Mouse (Mus musculus) natural killer cell, adult 2 months (primary cell): Measurements from ENCODE around the gene Fibin.

Source experiments
- DNase-seq, 2 experiments: peaks; one replicate each; pipeline ENCODE4 v3.0.0; 2022; ENCODE audit warnings: low spot score in 2 of 2

Gene Fibin

DNA sequence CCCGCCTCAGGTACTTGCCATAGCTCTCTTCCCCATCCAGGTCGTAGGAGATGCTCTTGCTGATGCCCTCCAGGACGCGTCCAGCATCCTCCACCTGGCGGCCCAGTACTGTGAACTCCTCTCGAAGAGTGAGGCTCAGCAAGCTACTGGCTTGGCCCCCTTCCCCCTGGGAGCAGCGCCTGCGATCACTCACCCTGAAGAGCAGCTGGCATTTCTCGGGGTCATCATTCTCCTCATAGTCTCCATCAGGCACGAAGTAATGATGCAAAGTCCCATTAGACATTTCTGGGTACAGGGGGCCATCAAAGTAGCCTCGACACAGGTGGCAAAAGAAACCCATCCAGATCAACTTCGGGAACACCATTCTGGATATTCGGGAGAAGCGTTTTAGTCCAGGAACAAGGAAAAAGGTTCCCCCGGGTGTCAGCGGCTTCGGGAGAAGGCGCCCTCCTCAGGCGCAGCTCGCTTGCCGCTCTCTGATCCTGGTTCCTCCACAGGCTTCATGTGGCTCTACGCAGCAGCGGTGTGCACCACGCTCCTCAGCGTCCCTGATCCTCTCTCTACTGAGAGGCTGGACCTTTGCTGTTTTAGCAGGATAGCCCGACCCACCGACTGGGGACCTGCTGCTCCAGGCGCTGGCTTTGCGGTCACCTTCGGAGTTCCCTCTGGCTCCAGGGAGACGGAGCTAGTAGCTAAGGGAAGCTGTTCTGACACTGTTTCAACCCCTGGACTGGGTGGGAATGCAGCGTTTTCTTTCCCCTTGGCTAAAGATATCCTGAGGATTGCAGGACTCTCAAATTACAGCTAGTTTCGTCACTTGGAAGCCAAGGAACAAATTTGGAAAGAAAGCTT lies at the start of gene Fibin:
Gene Fibin, minus strand, starts transcription at position 752 of the 852 bp plus-strand sequence.
- no peak for DNase-seq

DNA sequence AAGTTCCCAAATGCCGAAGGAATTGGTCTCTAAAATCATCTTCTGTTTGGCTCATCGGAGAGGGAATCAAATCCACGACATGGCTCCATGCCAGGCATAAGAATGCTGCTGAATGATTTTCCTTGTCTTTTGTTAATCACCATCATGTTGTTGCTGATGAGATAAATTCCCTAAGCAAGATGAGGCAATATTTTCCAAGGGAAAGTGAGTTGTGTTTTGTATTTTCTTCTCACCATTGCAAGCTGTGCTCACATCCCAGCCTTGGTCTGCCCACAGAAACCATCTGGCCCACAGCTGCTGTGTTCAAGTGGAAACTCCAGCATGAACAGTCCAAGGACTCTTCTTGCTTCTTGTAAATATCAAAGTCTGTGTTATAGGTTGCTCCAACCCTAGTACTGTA lies 48.4 kb upstream of the Fibin start:
- DNase-seq: no peak

DNA sequence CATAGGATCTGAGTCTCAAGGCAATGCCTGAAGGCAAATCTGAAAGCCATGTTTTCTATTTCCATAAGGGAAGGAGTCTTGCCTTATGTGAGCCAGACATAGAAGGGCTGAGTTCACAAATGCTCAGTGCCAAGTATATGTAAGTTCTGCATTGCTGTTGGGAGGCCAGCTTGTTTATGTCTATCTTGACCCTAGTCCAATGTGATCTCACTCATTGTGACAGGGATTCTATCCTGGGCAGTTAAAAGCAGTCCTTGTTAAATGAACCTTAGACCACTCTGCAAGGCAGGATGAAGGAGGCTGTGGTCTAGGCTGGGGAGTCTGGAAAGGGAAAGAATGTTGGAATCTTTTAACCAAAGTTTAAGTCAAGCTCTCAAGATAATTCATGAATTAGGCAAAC lies 45.8 kb upstream of the Fibin start:
- DNase-seq: no peak

DNA sequence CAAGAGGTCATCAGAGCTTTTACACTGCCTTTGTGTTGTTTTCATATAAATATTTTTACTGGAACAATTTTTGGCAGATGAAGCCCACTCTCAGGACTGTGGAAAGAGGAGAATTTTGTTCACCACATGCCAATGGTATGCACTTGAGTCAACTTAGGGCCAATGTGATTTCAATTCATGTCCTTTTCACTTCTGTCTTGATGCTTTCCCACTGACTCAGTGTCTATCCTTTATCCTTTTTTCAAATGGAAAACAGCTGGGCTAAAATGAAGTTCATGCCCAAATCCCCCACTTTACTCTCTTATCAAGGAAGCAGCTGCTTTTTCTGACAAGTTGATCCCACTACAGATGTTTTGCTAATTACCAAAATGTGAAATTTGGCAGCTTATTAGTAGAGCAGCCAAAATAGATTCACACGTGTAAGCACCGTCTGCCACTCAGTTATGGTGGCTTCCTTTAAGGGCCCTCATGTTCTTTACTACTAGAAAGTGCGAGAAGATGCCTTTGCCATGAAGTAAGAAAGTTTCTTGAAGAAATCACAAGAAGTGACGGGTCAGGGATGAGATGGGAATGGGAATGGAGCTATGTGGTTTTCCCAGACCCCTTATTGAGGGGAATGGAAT lies 29.8 kb upstream of the Fibin start:
- DNase-seq: no peak

DNA sequence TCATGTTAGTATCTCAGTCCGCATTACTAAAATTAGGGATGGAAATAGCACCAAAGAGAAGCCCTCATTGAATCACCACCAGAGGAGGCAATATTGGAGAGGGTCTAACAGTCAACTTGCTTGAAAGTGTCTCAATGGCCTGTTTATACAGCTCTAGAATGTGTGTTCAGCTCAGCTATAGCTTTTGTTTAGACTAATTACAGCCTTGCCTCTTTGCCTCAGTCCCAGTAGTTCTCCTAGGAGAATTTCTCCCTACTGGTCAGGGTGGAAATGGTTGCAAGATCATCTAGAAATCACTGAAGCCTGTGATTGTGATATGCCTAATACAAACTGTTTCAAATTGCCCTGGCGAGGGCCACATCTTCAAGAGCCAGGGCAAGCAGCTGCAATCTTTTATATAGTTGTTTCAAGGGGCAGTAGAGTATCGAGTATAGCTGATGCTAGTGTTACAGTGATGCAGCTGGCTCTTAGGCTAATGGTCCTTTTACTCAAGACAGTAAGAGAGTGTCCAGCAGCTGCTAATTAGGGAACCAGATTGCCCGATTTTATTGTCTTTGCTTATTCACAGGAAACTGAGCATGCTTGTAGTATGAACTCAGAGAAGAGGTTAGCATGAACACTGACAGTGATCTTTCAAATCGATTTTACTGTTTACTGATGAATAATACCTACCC lies 27.9 kb upstream of the Fibin start:
- no peak for DNase-seq

DNA sequence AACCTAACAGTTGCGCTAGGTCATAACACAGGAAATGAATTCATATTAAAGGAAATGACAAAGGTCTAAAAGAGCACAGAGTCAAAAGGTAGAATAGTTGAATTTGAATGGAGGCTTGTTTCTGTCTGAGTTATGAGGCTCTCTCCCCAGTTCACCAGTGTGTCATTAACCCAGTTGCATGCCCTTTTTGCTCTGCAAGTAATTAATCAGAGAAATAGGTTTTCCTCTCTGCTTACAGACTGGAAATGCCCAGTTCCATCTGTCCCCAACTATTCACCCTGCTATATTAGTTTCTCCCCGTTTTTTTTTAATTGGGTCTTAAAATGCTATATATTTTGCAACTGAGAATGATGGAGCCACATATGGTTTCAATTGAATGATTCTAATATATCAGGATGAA lies 16.8 kb upstream of the Fibin start:
- no peak for DNase-seq

DNA sequence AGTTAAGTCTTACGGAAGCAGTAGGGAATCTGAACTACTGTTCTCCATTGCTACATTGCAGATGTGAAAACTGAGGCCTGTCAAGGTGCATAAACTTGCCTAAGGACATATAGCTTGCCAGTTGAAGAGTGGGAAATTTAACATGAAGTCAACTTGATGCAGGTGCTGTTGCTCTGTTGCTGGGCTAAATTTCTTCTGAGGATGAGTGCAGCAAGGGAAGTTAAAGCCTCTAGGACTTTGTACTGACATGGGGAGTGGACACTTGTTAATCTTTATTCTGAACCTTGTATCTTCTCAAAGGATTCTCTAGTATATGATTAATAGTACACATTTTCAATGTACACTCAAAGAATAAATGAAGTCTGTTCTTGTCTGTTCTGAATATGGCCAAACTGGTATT lies 13.7 kb upstream of the Fibin start:
- DNase-seq: no peak

DNA sequence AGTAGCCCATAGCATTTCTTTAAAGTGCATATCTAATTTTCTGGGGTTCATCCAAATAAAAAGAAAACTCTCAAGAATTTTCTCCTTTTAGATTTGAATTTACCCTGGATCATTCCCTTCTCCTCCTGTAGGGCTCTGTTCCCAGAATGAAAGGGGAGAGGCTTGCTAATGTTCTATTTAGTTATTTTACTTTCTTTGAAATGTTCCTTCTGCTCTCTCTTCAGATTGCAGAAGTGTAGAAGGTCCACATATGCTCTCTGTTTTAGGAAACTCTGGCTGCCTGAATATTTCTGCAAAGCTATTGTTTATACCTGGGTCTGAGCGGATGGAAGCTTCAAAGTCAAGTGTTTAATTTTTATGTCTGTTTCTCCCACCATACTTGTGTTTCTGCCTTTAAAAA lies 12.5 kb upstream of the Fibin start:
- DNase-seq: no peak

DNA sequence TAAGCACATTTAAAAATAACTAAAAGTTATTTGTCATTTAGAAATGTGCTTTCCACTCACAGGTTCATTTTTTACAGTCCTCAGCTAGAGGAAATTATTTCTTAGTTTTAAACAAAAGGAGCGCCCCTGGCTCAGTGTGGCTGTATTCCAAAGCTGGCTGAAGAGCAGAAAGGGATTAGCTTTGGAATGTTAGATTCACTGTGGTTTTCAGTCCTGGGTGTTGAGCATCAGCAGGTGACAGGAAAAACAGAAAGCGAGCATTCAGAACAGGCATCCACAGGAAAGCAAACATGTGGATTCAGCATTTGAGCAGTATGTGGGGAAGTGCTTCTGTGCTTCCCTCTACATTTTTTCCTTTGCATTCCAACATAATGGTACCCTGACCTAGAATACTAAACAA lies 10.2 kb upstream of the Fibin start:
- DNase-seq: no peak

DNA sequence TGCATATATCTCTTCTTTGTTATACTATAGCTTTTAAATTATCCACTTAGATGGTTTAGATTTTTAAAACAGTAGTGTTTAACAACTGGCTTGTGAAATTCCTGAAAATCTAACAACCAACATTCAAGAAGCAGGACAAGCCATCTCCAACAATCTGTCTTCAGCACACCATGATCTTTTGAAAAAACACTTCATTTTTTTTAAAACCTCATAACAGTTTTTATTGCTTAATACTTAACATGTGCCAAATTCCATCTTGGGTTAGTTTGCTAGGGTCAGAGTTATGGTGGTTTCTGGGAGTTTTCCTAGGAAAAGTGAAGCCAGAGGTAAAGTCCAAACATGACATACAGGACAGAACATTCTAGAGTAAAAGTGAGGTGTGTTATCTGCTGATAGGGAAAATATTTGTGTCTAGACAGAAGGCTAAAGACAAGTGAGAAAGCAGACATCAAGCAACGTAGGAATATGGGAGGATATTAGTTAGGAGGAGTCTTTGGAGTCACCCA lies 4.5 kb upstream of the Fibin start:
- no peak for DNase-seq

DNA sequence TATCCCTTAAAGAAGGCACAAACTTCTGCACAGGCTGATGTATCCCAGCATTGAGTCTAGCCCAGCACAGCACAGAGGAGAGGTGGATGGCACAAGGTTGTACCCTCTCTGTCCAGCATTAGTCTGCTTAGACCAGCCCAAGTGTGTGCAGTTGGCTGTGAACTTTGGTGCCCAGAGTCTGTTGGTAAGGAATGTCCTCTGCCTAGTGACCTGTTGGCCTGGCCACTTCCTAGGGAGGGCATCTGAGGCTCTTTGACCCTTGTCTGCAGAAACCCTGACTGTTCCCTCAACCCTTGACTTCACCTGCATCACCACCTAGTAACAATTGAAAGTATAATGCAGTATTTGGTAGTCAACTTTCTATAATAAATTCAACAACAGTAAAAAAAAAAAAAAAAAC lies 2.4 kb upstream of the Fibin start:
- no peak for DNase-seq

DNA sequence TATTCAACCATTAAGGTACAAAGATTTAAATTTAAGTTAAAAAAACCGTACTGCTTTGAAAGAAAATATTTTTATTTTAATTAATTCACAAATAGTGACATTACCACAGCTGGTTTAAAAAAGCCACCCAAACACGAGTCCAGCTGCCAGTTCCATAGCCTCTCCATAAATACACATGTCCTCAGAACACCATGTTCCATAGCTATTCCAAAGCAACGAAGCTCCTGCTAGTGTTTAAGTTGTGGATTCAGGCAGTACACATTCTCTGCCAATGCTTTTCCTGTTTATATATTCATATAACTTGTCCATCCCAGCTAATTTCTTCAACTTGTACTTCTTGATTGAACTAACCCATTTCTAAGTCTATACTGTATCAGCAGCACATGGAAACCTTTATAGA lies 872 bp upstream of the Fibin start:
- DNase-seq: no peak

DNA sequence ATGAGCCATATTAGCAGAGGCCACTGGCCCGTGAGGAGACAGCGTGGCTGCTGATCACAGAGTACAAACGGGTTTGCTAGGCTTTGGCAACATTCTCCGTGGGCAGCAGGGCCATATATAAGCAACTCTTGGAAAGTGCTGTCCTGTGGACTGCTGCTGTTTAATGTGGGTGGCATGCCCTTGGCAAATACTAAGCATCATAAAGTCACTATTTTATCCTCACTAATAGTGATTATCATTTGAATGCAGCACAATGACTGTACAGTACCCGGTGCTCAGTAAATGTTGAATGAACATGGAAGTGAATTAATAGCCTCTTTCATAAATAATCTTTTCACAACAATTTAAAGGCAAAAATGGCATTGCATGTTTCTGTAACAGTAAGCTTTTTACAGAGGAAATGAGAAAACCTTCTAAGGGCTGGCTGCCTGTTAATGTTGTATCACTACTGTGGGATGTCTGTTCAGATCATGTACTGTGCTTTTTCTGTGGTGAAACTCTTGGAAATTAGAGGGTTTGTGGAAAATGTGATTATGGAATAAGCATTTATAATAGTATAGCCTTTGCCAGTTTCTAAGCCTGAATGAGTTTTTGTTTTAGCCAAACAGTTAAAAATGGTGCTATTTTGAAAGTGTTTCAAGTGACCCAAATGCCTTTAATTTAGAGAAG lies 9.5 kb downstream of the Fibin start:
- no peak for DNase-seq

DNA sequence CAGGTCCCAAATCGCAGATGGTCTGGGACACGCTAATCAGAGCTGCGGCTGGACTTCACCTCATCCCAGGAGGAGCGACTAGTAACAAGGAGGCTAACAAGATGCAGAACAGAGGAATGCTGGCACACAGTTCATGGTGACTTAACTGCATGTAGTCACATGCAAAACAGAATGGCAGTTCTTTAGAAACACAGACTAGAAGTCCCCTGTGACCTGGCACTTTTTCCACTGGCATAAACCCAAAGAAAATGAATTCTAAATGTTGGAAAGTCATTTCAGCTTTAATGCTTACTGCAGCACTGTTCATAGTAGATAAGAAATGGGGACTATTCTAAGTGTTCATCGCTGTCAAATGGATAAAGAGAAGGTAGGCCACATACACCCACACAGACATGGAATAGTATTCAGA lies 11.1 kb downstream of the Fibin start:
- DNase-seq: no peak

DNA sequence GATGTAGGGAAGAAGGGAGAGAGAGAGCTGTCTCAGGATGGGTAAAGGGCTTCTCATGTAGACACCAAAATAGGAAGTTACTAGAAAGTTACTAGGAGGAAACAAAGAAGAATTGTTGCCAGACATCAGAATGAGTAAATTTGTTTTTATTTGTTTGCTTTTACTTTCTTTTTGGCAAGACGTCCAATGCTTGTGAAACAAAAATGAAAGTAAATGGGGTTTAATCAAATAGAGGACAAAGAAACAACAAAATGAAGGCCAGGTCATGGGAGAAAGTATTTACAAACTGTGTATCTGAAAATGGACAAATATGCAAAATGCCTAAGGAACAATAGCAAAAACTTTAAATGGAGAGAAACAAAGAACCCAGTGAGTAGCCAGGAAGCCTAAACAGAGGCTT lies 11.6 kb downstream of the Fibin start:
- DNase-seq: no peak

DNA sequence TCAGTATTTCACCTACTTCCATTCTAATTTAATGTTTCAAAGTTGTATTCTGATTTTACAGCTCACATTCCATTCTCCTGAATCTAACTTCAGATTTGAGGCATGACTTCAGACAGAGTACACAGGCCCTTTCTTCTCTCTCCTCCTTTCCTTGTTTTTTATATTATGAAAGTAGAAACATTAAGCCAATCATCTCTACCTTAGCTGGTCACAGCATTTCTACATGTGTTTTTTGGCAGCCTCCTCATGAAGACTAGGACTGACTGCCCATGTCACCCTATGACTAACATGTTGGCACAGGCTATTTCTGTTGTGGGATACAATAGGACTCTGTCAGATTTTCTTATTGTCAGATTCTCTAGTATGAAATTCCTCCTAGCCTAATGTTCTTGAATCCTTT lies 34.0 kb downstream of the Fibin start:
- DNase-seq: no peak

DNA sequence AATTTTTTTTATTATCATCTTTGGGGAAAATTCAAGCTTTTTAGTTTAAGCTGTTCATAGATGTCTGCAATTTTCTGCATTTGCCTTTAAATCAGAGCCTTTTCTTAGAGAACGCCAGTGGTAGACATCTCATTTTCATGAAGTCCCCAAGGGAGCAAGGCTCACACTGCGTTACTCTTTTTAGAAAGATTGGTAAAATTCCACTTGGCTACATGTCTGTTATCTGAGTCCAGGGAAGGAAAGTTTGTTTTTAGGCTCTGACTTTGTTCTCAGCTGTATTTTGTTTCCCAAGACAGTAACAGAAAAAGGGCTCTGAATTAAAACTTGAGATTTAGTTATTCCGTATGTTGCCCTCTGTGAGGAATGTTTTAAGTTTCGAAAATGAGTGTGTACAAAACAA lies 43.0 kb downstream of the Fibin start:
- DNase-seq: no peak

DNA sequence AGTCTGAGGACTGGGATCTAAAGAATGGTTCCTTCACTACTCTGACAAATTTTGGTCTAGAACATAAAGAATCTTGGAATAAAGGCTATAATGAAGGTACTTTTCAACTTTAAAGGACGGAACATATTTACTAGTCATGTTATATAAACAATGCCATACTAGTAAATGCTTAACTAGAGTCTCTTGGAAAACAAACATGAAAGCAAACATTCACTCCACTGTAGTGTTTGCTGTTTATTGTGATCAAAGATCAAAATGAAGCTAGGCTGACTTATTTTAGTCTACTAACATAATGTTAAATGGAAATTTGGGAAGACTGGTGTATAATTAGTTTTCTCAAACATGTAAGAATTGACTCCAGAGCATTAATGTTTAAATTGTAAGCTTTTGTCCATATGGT lies 43.7 kb downstream of the Fibin start:
- DNase-seq: no peak

DNA sequence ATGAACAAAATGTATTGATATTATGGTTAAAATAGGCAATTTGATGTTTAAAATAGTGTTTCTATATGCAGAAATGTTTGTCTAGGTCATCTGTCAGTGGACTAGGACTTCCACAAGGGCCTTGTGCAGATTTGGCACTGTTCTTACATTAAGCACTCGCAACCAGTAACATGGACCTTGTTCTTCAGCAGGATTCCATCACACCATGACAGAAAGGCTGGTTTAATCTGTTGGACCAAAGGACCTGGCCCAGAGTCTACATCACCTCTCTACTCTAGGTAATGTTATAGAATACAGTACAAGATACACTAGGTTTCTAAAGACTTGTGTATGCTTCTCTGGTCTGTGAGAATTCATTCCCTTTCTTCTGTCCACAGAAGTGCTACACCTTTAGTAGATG lies 44.3 kb downstream of the Fibin start:
- no peak for DNase-seq

DNA sequence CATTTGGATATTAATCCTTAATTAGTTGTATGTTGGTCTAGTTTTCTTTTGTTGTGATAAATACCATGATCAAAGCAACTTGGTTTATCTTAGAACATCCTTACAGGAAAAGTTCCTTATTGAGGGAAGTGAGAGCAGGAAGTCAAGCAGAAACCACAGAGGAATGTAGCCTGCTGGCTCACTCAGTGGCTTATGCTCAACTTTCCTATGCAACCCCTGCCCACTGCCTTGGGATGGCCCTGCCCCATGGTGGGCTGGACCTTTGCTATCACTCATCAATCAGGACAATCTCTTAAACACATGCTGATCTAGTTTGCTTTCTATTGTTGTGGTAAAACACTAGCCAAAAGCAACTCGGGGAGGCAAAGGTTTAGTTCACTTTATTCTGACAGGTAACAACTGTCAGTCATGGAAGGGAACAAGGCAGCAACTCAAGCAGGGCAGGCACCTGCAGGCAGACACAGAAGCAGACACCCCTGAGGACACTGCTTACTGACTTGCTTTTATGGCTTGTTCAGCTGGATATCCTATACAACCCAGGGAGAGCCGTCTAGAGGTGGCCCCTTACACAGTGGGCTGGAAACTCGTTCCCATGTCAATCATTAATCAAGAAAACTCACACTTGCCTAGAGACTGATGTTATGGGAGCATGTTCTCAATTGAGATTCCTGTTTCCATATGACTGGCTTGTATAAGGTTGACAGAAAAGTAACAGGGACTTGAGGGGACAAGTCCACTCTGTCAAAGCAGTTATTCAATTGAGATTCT lies 46.7 kb downstream of the Fibin start:
- DNase-seq: no peak

DNA sequence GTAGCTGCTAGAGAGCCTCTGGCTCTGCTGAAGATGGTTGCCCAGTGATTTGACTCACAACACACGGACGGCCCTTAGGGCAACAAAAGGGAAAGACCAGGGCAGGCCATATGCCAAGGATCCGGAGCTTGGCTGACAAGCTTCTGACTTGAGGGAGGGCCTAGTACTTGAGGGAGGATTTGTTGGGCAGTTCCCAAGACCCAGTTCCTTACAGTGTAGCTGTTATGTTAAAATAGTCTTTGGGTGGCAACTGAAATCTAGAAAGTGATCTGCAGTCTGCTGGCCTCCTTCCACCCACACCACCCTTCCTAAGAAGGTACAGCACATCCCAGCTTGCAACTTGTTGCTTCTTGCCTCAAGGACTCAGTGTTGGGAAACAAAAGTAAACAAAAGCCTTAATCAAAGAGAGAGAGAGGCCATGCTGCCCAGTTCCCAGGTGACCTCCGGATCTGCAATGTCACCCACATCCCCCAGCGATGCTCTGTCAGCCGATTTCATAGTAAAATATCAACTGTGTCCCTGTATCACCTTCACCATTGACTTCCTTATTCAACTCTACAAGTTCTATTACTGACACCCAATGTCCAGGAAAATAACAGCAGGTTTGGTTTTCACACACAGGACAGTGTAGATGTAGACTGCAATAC lies 48.4 kb downstream of the Fibin start, which contains the start of gene Bbox1:
Gene Bbox1, minus strand, starts transcription at position 52 of the 647 bp plus-strand sequence.
- no peak for DNase-seq
